Mouse (Mus musculus): ENCODE results near the gene Slc12a7. TPM values are rescaled to one million over a fixed set of nuclear protein-coding genes. Genes with fewer than 3 reads are reported as not detected.

Gene Slc12a7
- polyA plus RNA-seq, 1 experiment from 2014 or later: 28.1 TPM

GRCm38 (mm10) chr13:73823711-73824110 is 90.8 kb downstream of the Slc12a7 start:
- no peak overlapping the region for H3K4me2 ChIP-seq (replicated peaks; ENCODE audit: low read depth, low read length)
- no peak overlapping the region for H3K4me3 ChIP-seq (ENCODE audit: low read length)
- H3K9me3 ChIP-seq (ENCODE audit: low read length): no peaks in the 10 kb centered on the region
- no peaks in the 10 kb centered on the region; the same call in 1 of the 2 replicates for H3K4me1 ChIP-seq (ENCODE audit: insufficient read depth, low read length)
- WGBS: 67% methylated on average over 6 of the region's 6 CpGs
- H3K27me3 ChIP-seq (ENCODE audit: insufficient read depth, low read length): no peaks in the 10 kb centered on the region
- H3K9ac ChIP-seq (replicated peaks; ENCODE audit: low read length): no peak overlapping the region
- no peaks in the 10 kb centered on the region for H3K36me3 ChIP-seq (ENCODE audit: insufficient read depth, low read length)
- ATAC-seq (ENCODE audit: low FRiP score, low TSS enrichment): no peak
- H3K27ac ChIP-seq (ENCODE audit: low read length): no peak overlapping the region

DNA sequence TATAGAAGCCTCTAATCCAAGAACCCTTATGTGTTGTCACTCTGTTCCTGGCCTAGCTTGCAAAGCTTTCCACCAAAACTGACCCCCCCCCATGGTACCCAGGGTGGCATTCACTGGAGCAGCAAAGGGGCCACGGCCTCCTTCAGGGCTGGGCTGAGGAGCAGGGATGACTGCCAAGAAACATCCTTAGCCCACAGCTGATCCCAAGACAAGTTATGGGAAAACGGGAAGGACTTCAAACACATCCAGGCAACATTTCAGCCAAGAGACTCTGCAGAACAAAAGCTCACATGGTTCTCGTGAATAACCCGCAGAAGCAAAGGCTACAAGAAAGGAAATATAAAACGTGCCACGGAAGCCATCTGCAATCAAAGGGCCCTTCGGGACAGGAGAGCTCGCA is 94.3 kb downstream of the Slc12a7 start:
- Histone ChIP-seq H3K4me1 (ENCODE audit: insufficient read depth, low read length) (no peaks in the 10 kb centered on the region; the same call in 1 of the 2 replicates), H3K27me3 (ENCODE audit: insufficient read depth, low read length) (no peaks in the 10 kb centered on the region)
- 72% methylated on average over 8 of the region's 8 CpGs for WGBS

DNA sequence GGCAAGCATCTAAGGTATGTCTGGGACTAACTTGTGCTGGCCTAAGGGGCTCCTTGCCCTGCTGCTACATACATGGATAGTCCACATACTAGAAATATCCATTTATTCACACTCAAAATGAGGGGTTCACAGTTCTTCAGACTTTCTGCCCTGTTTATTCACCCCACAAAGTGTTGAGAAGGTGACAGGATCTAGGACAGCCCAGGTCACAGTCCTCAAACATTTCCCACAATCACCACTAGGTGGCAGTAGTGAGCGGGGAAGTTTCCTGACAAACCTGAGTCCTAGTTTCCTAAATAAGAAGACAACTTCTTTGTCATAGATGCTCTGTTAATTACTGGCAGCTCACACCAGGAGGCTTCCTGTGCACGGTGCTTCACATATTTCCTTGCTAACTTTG is 98.6 kb downstream of the Slc12a7 start:
- Histone ChIP-seq H3K27ac (ENCODE audit: low read length) (no peak overlapping the region), H3K4me3 (ENCODE audit: low read length) (no peak overlapping the region), H3K27me3 (ENCODE audit: insufficient read depth, low read length) (no peaks in the 10 kb centered on the region), H3K36me3 (ENCODE audit: insufficient read depth, low read length) (no peaks in the 10 kb centered on the region), H3K9me3 (ENCODE audit: low read length) (no peaks in the 10 kb centered on the region), H3K4me2 (replicated peaks; ENCODE audit: low read depth, low read length) (no peak overlapping the region), H3K4me1 (ENCODE audit: insufficient read depth, low read length) (peaks cover 20% of the 10 kb centered on the region), H3K9ac (replicated peaks; ENCODE audit: low read length) (no peak overlapping the region)
- 0% methylated on average over 2 of the region's 2 CpGs for WGBS
- no peak for ATAC-seq (ENCODE audit: low FRiP score, low TSS enrichment)

More for the DNA sequence above, 94.3 kb downstream of the Slc12a7 start:
- Histone ChIP-seq H3K9ac (replicated peaks; ENCODE audit: low read length) (no peak overlapping the region), H3K9me3 (ENCODE audit: low read length) (no peaks in the 10 kb centered on the region), H3K36me3 (ENCODE audit: insufficient read depth, low read length) (no peaks in the 10 kb centered on the region), H3K27ac (ENCODE audit: low read length) (no peak overlapping the region), H3K4me3 (ENCODE audit: low read length) (no peak overlapping the region), H3K4me2 (replicated peaks; ENCODE audit: low read depth, low read length) (no peak overlapping the region)
- no peak for ATAC-seq (ENCODE audit: low FRiP score, low TSS enrichment)

- H3K4me3 ChIP-seq (ENCODE audit: low read length): no peak overlapping the region
- ATAC-seq (ENCODE audit: low FRiP score, low TSS enrichment): no peak
These were observed 100.9 kb downstream of the Slc12a7 start for GRCm38 (mm10) chr13:73833809-73834208.

GRCm38 (mm10) chr13:73835791-73836190 is 102.9 kb downstream of the Slc12a7 start:
- Histone ChIP-seq H3K4me2 (replicated peaks; ENCODE audit: low read depth, low read length) (no peak overlapping the region), H3K36me3 (ENCODE audit: insufficient read depth, low read length) (no peaks in the 10 kb centered on the region), H3K9ac (replicated peaks; ENCODE audit: low read length) (peak overlapping the region; percentile 32; the same call in 1 of the 2 replicates), H3K27me3 (ENCODE audit: insufficient read depth, low read length) (no peaks in the 10 kb centered on the region), H3K9me3 (ENCODE audit: low read length) (no peaks in the 10 kb centered on the region), H3K27ac (ENCODE audit: low read length) (0 out of 2 replicates have a peak overlapping the region, but pooled peaks have one; percentile 11), H3K4me3 (ENCODE audit: low read length) (no peak overlapping the region), H3K4me1 (ENCODE audit: insufficient read depth, low read length) (peaks cover 30% of the 10 kb centered on the region)
- ATAC-seq (ENCODE audit: low FRiP score, low TSS enrichment): no peak
- 61% methylated on average over 4 of the region's 4 CpGs for WGBS

More at GRCm38 (mm10) chr13:73833809-73834208, 100.9 kb downstream of the Slc12a7 start:
- Histone ChIP-seq H3K27me3 (ENCODE audit: insufficient read depth, low read length) (no peaks in the 10 kb centered on the region), H3K36me3 (ENCODE audit: insufficient read depth, low read length) (no peaks in the 10 kb centered on the region), H3K9me3 (ENCODE audit: low read length) (no peaks in the 10 kb centered on the region), H3K4me2 (replicated peaks; ENCODE audit: low read depth, low read length) (no peak overlapping the region), H3K9ac (replicated peaks; ENCODE audit: low read length) (no peak overlapping the region), H3K27ac (ENCODE audit: low read length) (peak overlapping the region; percentile 10; the same call in 1 of the 2 replicates), H3K4me1 (ENCODE audit: insufficient read depth, low read length) (peaks cover 30% of the 10 kb centered on the region)
- WGBS: 18% methylated on average over 12 of the region's 12 CpGs

- Histone ChIP-seq H3K9me3 (ENCODE audit: low read length) (no peaks in the 10 kb centered on the region), H3K4me2 (replicated peaks; ENCODE audit: low read depth, low read length) (no peak overlapping the region), H3K27me3 (ENCODE audit: insufficient read depth, low read length) (no peaks in the 10 kb centered on the region), H3K36me3 (ENCODE audit: insufficient read depth, low read length) (no peaks in the 10 kb centered on the region), H3K27ac (ENCODE audit: low read length) (no peak overlapping the region), H3K4me1 (ENCODE audit: insufficient read depth, low read length) (peaks cover 30% of the 10 kb centered on the region), H3K4me3 (ENCODE audit: low read length) (no peak overlapping the region), H3K9ac (replicated peaks; ENCODE audit: low read length) (no peak overlapping the region)
- WGBS: 75% methylated on average over 6 of the region's 6 CpGs
- no peak for ATAC-seq (ENCODE audit: low FRiP score, low TSS enrichment)
These were observed 103.6 kb downstream of the Slc12a7 start for GRCm38 (mm10) chr13:73836491-73836890.

DNA sequence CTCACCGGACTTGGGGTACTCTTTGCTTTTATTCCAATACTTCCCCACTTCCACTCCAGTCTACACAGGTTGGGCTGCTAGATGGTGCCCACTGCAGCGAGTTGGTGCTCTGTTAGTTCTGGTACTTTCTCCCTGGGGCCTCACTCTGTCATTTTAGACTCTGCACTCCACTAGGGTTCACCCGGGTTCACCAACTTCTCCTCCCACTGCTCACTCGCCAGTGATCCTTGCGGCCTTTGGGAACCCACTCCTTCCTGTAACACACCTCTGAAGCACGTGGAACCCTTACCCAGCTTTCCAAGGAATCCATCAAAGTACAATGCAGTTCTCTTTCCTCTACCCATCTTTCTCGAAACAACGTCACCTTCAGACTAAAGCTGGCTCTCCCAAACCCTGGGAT is 104.8 kb downstream of the Slc12a7 start:
- Histone ChIP-seq H3K9me3 (ENCODE audit: low read length) (no peaks in the 10 kb centered on the region), H3K4me1 (ENCODE audit: insufficient read depth, low read length) (peaks cover 30% of the 10 kb centered on the region)
- peak; percentile 7; the same call in 1 of the 2 replicates for ATAC-seq (ENCODE audit: low FRiP score, low TSS enrichment)

DNA sequence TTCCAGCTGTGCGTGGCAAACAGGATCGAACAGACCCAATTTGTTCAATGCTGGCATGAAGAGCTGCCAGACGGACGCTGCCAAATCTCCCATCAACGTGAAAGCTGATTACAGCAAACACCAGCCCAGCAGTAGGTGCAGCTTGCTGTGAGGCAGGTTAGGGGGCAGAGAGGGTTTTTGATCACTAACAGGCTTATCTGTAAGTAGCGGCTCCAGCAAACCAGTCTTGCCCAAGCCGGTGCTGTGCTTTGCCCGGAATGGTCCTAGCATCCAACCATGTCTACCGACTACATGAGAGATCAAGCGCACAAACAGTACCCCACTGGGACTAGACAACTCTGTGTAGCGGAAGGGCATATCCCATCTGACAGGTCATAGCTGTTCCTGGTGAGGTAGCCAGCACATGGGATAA is 106.2 kb downstream of the Slc12a7 start:
- no peak overlapping the region for H3K27ac ChIP-seq (ENCODE audit: low read length)
- 86% methylated on average over 11 of the region's 11 CpGs for WGBS
- H3K4me2 ChIP-seq (replicated peaks; ENCODE audit: low read depth, low read length): no peak overlapping the region
- no peak overlapping the region for H3K4me3 ChIP-seq (ENCODE audit: low read length)
- no peak overlapping the region for H3K9ac ChIP-seq (replicated peaks; ENCODE audit: low read length)
- no peak for ATAC-seq (ENCODE audit: low FRiP score, low TSS enrichment)
- H3K4me1 ChIP-seq (ENCODE audit: insufficient read depth, low read length): peaks cover 23% of the 10 kb centered on the region
- H3K36me3 ChIP-seq (ENCODE audit: insufficient read depth, low read length): no peaks in the 10 kb centered on the region
- H3K27me3 ChIP-seq (ENCODE audit: insufficient read depth, low read length): no peaks in the 10 kb centered on the region
- H3K9me3 ChIP-seq (ENCODE audit: low read length): no peaks in the 10 kb centered on the region

More for the DNA sequence above, 104.8 kb downstream of the Slc12a7 start:
- Histone ChIP-seq H3K9ac (replicated peaks; ENCODE audit: low read length) (no peak overlapping the region), H3K27me3 (ENCODE audit: insufficient read depth, low read length) (no peaks in the 10 kb centered on the region), H3K27ac (ENCODE audit: low read length) (no peak overlapping the region), H3K4me3 (ENCODE audit: low read length) (no peak overlapping the region), H3K36me3 (ENCODE audit: insufficient read depth, low read length) (no peaks in the 10 kb centered on the region), H3K4me2 (replicated peaks; ENCODE audit: low read depth, low read length) (no peak overlapping the region)
- WGBS: 51% methylated on average over 8 of the region's 8 CpGs

GRCm38 (mm10) chr13:73839740-73840139 is 106.8 kb downstream of the Slc12a7 start:
- Histone ChIP-seq H3K9me3 (ENCODE audit: low read length) (no peaks in the 10 kb centered on the region), H3K27me3 (ENCODE audit: insufficient read depth, low read length) (no peaks in the 10 kb centered on the region), H3K9ac (replicated peaks; ENCODE audit: low read length) (no peak overlapping the region), H3K27ac (ENCODE audit: low read length) (no peak overlapping the region), H3K36me3 (ENCODE audit: insufficient read depth, low read length) (no peaks in the 10 kb centered on the region), H3K4me3 (ENCODE audit: low read length) (no peak overlapping the region), H3K4me1 (ENCODE audit: insufficient read depth, low read length) (peaks cover 23% of the 10 kb centered on the region), H3K4me2 (replicated peaks; ENCODE audit: low read depth, low read length) (no peak overlapping the region)
- 88% methylated on average over 4 of the region's 4 CpGs for WGBS
- no peak for ATAC-seq (ENCODE audit: low FRiP score, low TSS enrichment)

DNA sequence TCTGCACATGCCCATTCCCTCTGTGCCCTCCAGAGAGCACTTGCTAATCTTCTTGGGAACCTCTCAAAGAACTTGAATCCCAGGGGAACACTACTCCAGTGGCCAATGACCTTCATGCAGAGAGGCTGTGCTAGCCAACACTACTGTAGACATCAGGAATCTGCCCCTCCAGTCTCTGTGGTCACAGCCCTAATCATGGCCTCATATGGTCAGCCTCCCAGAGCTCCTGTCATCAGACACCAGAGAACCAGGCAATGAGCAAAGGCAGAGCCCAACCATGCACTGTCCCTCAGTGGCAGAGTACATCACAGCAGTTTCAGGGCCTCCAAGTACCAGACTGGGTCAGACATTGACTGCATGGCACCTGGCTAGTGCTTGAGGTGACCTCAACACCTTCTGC is 109.8 kb downstream of the Slc12a7 start:
- Histone ChIP-seq H3K4me2 (replicated peaks; ENCODE audit: low read depth, low read length) (no peak overlapping the region), H3K27ac (ENCODE audit: low read length) (no peak overlapping the region), H3K9me3 (ENCODE audit: low read length) (no peaks in the 10 kb centered on the region), H3K36me3 (ENCODE audit: insufficient read depth, low read length) (no peaks in the 10 kb centered on the region), H3K4me1 (ENCODE audit: insufficient read depth, low read length) (peaks cover 4% of the 10 kb centered on the region; the same call in 1 of the 2 replicates), H3K9ac (replicated peaks; ENCODE audit: low read length) (no peak overlapping the region), H3K4me3 (ENCODE audit: low read length) (no peak overlapping the region), H3K27me3 (ENCODE audit: insufficient read depth, low read length) (peaks cover 15% of the 10 kb centered on the region)
- ATAC-seq (ENCODE audit: low FRiP score, low TSS enrichment): no peak
